Mouse (Mus musculus): ENCODE results near the gene Zfp410.
"Not testable (repeated sequence)": the region's sequence is repeated elsewhere in the genome, so short reads cannot be mapped to it uniquely, and the experiment has no call there.

Zfp410 gene

GRCm38 (mm10) chr12:84316721-84317621 lies at the start of gene Zfp410:
Gene Zfp410, plus strand, starts transcription at chr12:84316852.
- in situ Hi-C loops (cut with MboI), result no loop called here

GRCm38 (mm10) chr12:84267264-84267663 lies 49.4 kb upstream of the Zfp410 start:
- in situ Hi-C loops (cut with MboI), result no loop called here

GRCm38 (mm10) chr12:84273366-84273765 lies 43.3 kb upstream of the Zfp410 start:
- in situ Hi-C loops (cut with MboI), result no loop called here

GRCm38 (mm10) chr12:84275288-84275687 lies 41.4 kb upstream of the Zfp410 start:
- in situ Hi-C loops (cut with MboI), result no loop called here

GRCm38 (mm10) chr12:84276288-84276687 lies 40.4 kb upstream of the Zfp410 start:
- in situ Hi-C loops (cut with MboI), result no loop called here

- in situ Hi-C loops (cut with MboI), result no loop called here
These were observed 39.9 kb upstream of the Zfp410 start for GRCm38 (mm10) chr12:84276799-84277198.

GRCm38 (mm10) chr12:84277832-84278231 lies 38.8 kb upstream of the Zfp410 start:
- in situ Hi-C loops (cut with MboI), result no loop called here

GRCm38 (mm10) chr12:84278901-84279300 lies 37.8 kb upstream of the Zfp410 start:
- in situ Hi-C loops (cut with MboI), result no loop called here

- in situ Hi-C loops (cut with MboI), result no loop called here
These were observed 32.3 kb upstream of the Zfp410 start for GRCm38 (mm10) chr12:84284391-84284790.

GRCm38 (mm10) chr12:84284885-84285592 lies 31.6 kb upstream of the Zfp410 start, which contains the start of gene Ptgr2:
Gene Ptgr2, plus strand, starts transcription at chr12:84285232.
- in situ Hi-C loops (cut with MboI), result no loop called here

GRCm38 (mm10) chr12:84285593-84285968 lies 31.1 kb upstream of the Zfp410 start:
- in situ Hi-C loops (cut with MboI), result no loop called here

- in situ Hi-C loops (cut with MboI), result no loop called here
These were observed 28.2 kb upstream of the Zfp410 start for GRCm38 (mm10) chr12:84288461-84288860.

GRCm38 (mm10) chr12:84297851-84298250 lies 18.8 kb upstream of the Zfp410 start:
- in situ Hi-C loops (cut with MboI), result no loop called here

GRCm38 (mm10) chr12:84299265-84299664 lies 17.4 kb upstream of the Zfp410 start:
- in situ Hi-C loops (cut with MboI), result no loop called here

GRCm38 (mm10) chr12:84304101-84304500 lies 12.6 kb upstream of the Zfp410 start:
- in situ Hi-C loops (cut with MboI), result no loop called here

- in situ Hi-C loops (cut with MboI), result no loop called here
These were observed 12.1 kb upstream of the Zfp410 start for GRCm38 (mm10) chr12:84304554-84304953.

- in situ Hi-C loops (cut with MboI), result no loop called here
These were observed 5.3 kb upstream of the Zfp410 start for GRCm38 (mm10) chr12:84311306-84311705.

- in situ Hi-C loops (cut with MboI), result no loop called here
These were observed 646 bp upstream of the Zfp410 start for GRCm38 (mm10) chr12:84316006-84316405.

GRCm38 (mm10) chr12:84327111-84327512 lies 10.5 kb downstream of the Zfp410 start:
- in situ Hi-C loops (cut with MboI), result no loop called here

GRCm38 (mm10) chr12:84336963-84337625 lies 20.4 kb downstream of the Zfp410 start:
- in situ Hi-C loops (cut with MboI), result no loop called here

GRCm38 (mm10) chr12:84347192-84347591 lies 30.5 kb downstream of the Zfp410 start:
- in situ Hi-C loops (cut with MboI), result no loop called here

- in situ Hi-C loops (cut with MboI), result not testable (repeated sequence)
These were observed 42.0 kb downstream of the Zfp410 start for GRCm38 (mm10) chr12:84358699-84359098.

Measured in mature B cell (primary cell).